8 mouse cellular contexts compared by ENCODE assay signal in the genomic region with DNA sequence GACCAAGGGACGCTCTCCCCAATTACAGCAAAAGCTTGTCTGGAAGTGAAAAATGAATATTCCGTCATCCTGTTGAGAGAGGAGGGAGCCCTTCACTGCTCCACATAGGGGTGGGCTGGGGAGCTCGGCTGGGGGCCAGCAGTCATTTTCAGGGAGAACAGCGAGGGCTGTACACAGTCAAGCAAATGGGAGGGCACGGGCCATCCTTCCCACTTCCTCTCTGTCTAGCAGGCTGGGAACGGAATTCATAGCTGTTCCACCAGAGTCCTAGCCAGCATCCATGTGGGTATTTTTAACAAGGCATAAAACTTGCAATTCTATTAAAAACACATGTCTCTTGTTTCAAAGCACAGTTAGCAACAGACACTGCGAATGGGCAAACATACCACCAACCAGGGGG. TPM values are rescaled to one million over a fixed set of nuclear protein-coding genes. Genes with fewer than 3 reads are reported as not detected.
DNase-seq lines count a peak whose midpoint lies in the region; ATAC-seq lines count a peak whose summit lies in the region.

No protein-coding gene starts in this region.

- H3K9ac ChIP-seq in heart, embryonic 16.5 days (ENCODE audit: low read length), result no peak overlapping the region
- H3K9ac ChIP-seq in stomach, embryonic 16.5 days (ENCODE audit: low read length), result no peak overlapping the region

- no peak overlapping the region; the same call in 1 of the 2 replicates for H3K27ac ChIP-seq in heart, embryonic 16.5 days (ENCODE audit: low read length)
- H3K27ac ChIP-seq in stomach, embryonic 16.5 days (ENCODE audit: low read length), result peak overlapping the region; percentile 47

- H3K36me3 ChIP-seq in heart, embryonic 16.5 days (ENCODE audit: control insufficient read depth, insufficient read depth), result peaks cover 6% of the 10 kb centered on the region; the same call in 1 of the 2 replicates
- H3K36me3 ChIP-seq in stomach, embryonic 16.5 days (ENCODE audit: control insufficient read depth, insufficient read depth, low read length), result no peaks in the 10 kb centered on the region

- no peak overlapping the region for H3K4me3 ChIP-seq in heart, embryonic 16.5 days (ENCODE audit: low read length)
- no peak overlapping the region for H3K4me3 ChIP-seq in stomach, embryonic 16.5 days (replicated peaks; ENCODE audit: low read length)

- peaks cover 12% of the 10 kb centered on the region for H3K4me1 ChIP-seq in heart, embryonic 16.5 days (ENCODE audit: control insufficient read depth, insufficient read depth, low read length)
- peaks cover 19% of the 10 kb centered on the region for H3K4me1 ChIP-seq in stomach, embryonic 16.5 days (ENCODE audit: control insufficient read depth, insufficient read depth, low read length)

- WGBS in heart, embryonic 16.5 days, result 64% methylated on average over 7 of the region's 7 CpGs
- whole genome bisulfite sequencing in stomach, embryonic 16.5 days, result 32% methylated on average over 7 of the region's 7 CpGs

- DNase-seq in left cerebral cortex, postnatal 10 days (ENCODE audit: extremely low spot score in 1 of 2, low spot score in 2 of 2), result peak; percentile 43 to 64
- DNase-seq in left cerebral cortex, adult 11 months (ENCODE audit: low spot score), result no peak
- DNase-seq in left cerebral cortex, postnatal 36 days (ENCODE audit: low spot score in 2 of 2), result peak; percentile 31 to 49
- no peak for DNase-seq in cerebellum, adult 8-10 months
- no peak for DNase-seq in thymus, postnatal 0 days (ENCODE audit: low spot score)
- DNase-seq in cerebellum, adult 9-11 months, result no peak

- H3K9me3 ChIP-seq in heart, embryonic 16.5 days (replicated peaks; ENCODE audit: control insufficient read depth, low read length), result 0 out of 2 replicates have a peak, but pooled peaks cover 3% of the 10 kb centered on the region
- H3K9me3 ChIP-seq in stomach, embryonic 16.5 days (replicated peaks; ENCODE audit: control insufficient read depth, low read length), result no peaks in the 10 kb centered on the region; the same call in 1 of the 2 replicates

- H3K27me3 ChIP-seq in heart, embryonic 16.5 days (ENCODE audit: control insufficient read depth, insufficient read depth, low read length), result no peaks in the 10 kb centered on the region
- H3K27me3 ChIP-seq in stomach, embryonic 16.5 days (ENCODE audit: control insufficient read depth, insufficient read depth, low read length), result no peaks in the 10 kb centered on the region

- peak; percentile 43; the same call in 1 of the 2 replicates for ATAC-seq in heart, embryonic 16.5 days (replicated peaks; ENCODE audit: extremely low read depth, insufficient read depth, low FRiP score)
- peak; percentile 82 for ATAC-seq in stomach, embryonic 16.5 days (ENCODE audit: insufficient read depth, low FRiP score)

- intact Hi-C loops in left cerebral cortex, postnatal 10 days (cut with DNase I), result no loop called here
- intact Hi-C loops in left cerebral cortex, postnatal 36 days (cut with DNase I), result no loop called here

- no peak overlapping the region for H3K4me2 ChIP-seq in heart, embryonic 16.5 days (ENCODE audit: low read depth, low read length)
- 0 out of 2 replicates have a peak overlapping the region, but pooled peaks have one; percentile 1 for H3K4me2 ChIP-seq in stomach, embryonic 16.5 days (ENCODE audit: low read depth, low read length)

RNA-seq across cellular contexts. Expression of a gene that starts 59.0 kb away (rescaled TPM):
- 100 to 1,000 TPM; 106 to 114 TPM for total RNA-seq in left cerebral cortex, postnatal 10 days (2021)
- polyA plus RNA-seq in heart, embryonic 16.5 days (2015; fragmentation: Nextera tagmentation; extraction: Ambion mirVana), result 19.2 and 21.1 TPM in 2 replicates
- total RNA-seq in left cerebral cortex, postnatal 36 days (2021), result 10 to 100 TPM; 63.7 to 94.1 TPM
- polyA plus RNA-seq in stomach, embryonic 16.5 days (2015; fragmentation: Nextera tagmentation; extraction: Ambion mirVana), result 22.5 and 27.0 TPM in 2 replicates
- polyA plus RNA-seq in thymus, postnatal 0 days (2015; fragmentation: Nextera tagmentation; extraction: Ambion mirVana), result 5.2 and 6.3 TPM in 2 replicates

Comparison
In these comparisons a context has a peak if more than half of its experiments do, and no peak if none do; other contexts are left out.
1. DNase-seq: peak in left cerebral cortex, postnatal 10 days (2 of 2) and left cerebral cortex, postnatal 36 days (2 of 2); none in left cerebral cortex, adult 11 months (single experiment), cerebellum, adult 8-10 months (single experiment), thymus, postnatal 0 days (single experiment) and cerebellum, adult 9-11 months (single experiment).